Mouse (Mus musculus): ENCODE measurements around the gene Sowahb.
A peak's percentile ranks its signal among the peaks of the same experiment; 100 is the strongest.

GRCm38 (mm10) chr5:93005815-93006341, 38.9 kb downstream of the Sowahb start:
- TF ChIP-seq CTCF (IDR thresholded peaks at IDR 0.05) (no peak), EP300 (IDR thresholded peaks at IDR 0.05) (0 out of 2 replicates have a peak, but pooled peaks have one; percentile 7)

All from lung, postnatal 0 days (tissue).